Mouse (Mus musculus) ES-E14 (cell line): Measurements from ENCODE around the gene Sdk2. TPM values are rescaled to one million over a fixed set of nuclear protein-coding genes. Genes with fewer than 3 reads are reported as not detected.

Experiments
- DNase-seq: peaks from one replicate; pipeline ENCODE4 v3.0.0-alpha.2; 2013; ENCODE audit warnings: low read depth, low spot score
- H3K27ac ChIP-seq: 2 replicates; pipeline ENCODE4 v1.5.1; 2012; ENCODE audit warnings: low read depth, mild to moderate bottlenecking, low read length, moderate library complexity, mixed read lengths; ENCODE audit not compliant: poor library complexity, insufficient read depth, severe bottlenecking
- H3K36me3 ChIP-seq: 2 replicates; pipeline ENCODE4 v1.6.1; 2012; ENCODE audit warnings: mild to moderate bottlenecking, low read length, moderate library complexity, mixed read lengths; ENCODE audit not compliant: control insufficient read depth, poor library complexity, insufficient read depth, severe bottlenecking
- H3K4me1 ChIP-seq, 2 experiments: fragments of 150-350 bp in 1 of 2; sonication (generic) in 1 of 2; 2 replicates each; pipeline ENCODE4 v1.6.1; 2012; ENCODE audit warnings: low read length in 2 of 2, mild to moderate bottlenecking in 1 of 2, mixed read lengths in 1 of 2; ENCODE audit not compliant: control insufficient read depth in 2 of 2, insufficient read depth in 2 of 2, poor library complexity in 1 of 2
- H3K4me3 ChIP-seq, 2 experiments: fragments of 150-350 bp in 1 of 2; sonication (generic) in 1 of 2; 2 replicates each; pipeline ENCODE4 v1.5.1; 2012; ENCODE audit warnings: low read length in 2 of 2, low read depth in 1 of 2, mild to moderate bottlenecking in 1 of 2, mixed read lengths in 1 of 2; ENCODE audit not compliant: insufficient read depth in 1 of 2, poor library complexity in 1 of 2, severe bottlenecking in 1 of 2
- H3K9ac ChIP-seq: 2 replicates; pipeline ENCODE4 v1.6.1; 2012; ENCODE audit warnings: low read depth, mild to moderate bottlenecking, low read length, mixed read lengths; ENCODE audit not compliant: poor library complexity, insufficient read depth, severe bottlenecking
- H3K9me3 ChIP-seq: fragments of 150-350 bp; sonication (generic); 2 replicates; pipeline ENCODE4 v1.6.1; 2012; ENCODE audit warnings: low read depth, mild to moderate bottlenecking, low read length; ENCODE audit not compliant: control insufficient read depth, insufficient read depth
- CHD2 ChIP-seq: IDR thresholded peaks from 2 replicates; pipeline ENCODE4 v1.6.1; 2014; ENCODE audit warnings: mild to moderate bottlenecking, low read depth, low read length, inconsistent platforms
- HCFC1 ChIP-seq: IDR thresholded peaks from 2 replicates; pipeline ENCODE4 v1.6.1; 2012; ENCODE audit warnings: low read length, inconsistent platforms, borderline replicate concordance; ENCODE audit not compliant: insufficient read depth
- MAFK ChIP-seq: IDR thresholded peaks from 2 replicates; pipeline ENCODE4 v1.6.1; 2014; ENCODE audit warnings: mild to moderate bottlenecking, low read depth, low read length, inconsistent platforms; ENCODE audit not compliant: insufficient read depth
- ZC3H11A ChIP-seq: IDR thresholded peaks from 2 replicates; pipeline ENCODE4 v1.6.1; 2012; ENCODE audit warnings: low read depth, mild to moderate bottlenecking, inconsistent platforms, low read length, borderline replicate concordance
- ZNF384 ChIP-seq: IDR thresholded peaks from 2 replicates; pipeline ENCODE4 v1.6.1; 2012; ENCODE audit warnings: low read depth, low read length, inconsistent platforms
- in situ Hi-C, 2 experiments: fragments of 600-800 bp; cut with MboI; formaldehyde crosslinking; loops; one replicate each; pipeline ENCODE4 v1.15.1; 2025; ENCODE audit warnings: low sequenced_read_pairs in 2 of 2, inconsistent platforms in 1 of 2; ENCODE audit not compliant: unreplicated experiment in 2 of 2
- total RNA-seq: library from RNA; depleted of rRNA; stranded (reverse); fragments of 300-350 nt; gene quantifications from 2 replicates; pipeline ENCODE4 v1.2.3, GENCODE M21; 2012

The Sdk2 gene
- total RNA-seq, 1 experiment, result 2.0 TPM

GRCm38 (mm10) chr11:113990466-113990865 lies 76.4 kb downstream of the Sdk2 start:
- TF ChIP-seq MAFK (no peak), CHD2 (peak; percentile 92), ZNF384 (no peak), ZC3H11A (no peak), HCFC1 (no peak)
- no peaks in the 10 kb centered on the region for H3K36me3 ChIP-seq
- H3K4me1 ChIP-seq, result no peaks in the 10 kb centered on the region
- no peak overlapping the region for H3K9ac ChIP-seq
- peak overlapping the region in 1 of 2 experiments; percentile 60; a peak in 2 of 4 replicates for H3K4me3 ChIP-seq
- in situ Hi-C loops, result no loop called here
- H3K9me3 ChIP-seq, result no peaks in the 10 kb centered on the region
- DNase-seq, result peak; percentile 54
- H3K27ac ChIP-seq, result no peak overlapping the region

GRCm38 (mm10) chr11:113990065-113990464 lies 76.8 kb downstream of the Sdk2 start:
- TF ChIP-seq ZNF384, result no peak
- TF ChIP-seq ZC3H11A, result no peak
- no peak for TF ChIP-seq CHD2
- TF ChIP-seq MAFK, result no peak
- no peak for TF ChIP-seq HCFC1
- in situ Hi-C loops, result no loop called here
- no peaks in the 10 kb centered on the region for H3K9me3 ChIP-seq
- H3K4me3 ChIP-seq, result peak overlapping the region in 1 of 2 experiments; percentile 60; a peak in 1 of 4 replicates
- no peak for DNase-seq
- H3K4me1 ChIP-seq, result no peaks in the 10 kb centered on the region
- H3K36me3 ChIP-seq, result no peaks in the 10 kb centered on the region
- no peak overlapping the region for H3K9ac ChIP-seq
- no peak overlapping the region for H3K27ac ChIP-seq

- in situ Hi-C loops, result no loop called here
- TF ChIP-seq HCFC1, result no peak
- no peak for DNase-seq
- Histone ChIP-seq H3K4me3 (no peak overlapping the region), H3K4me1 (no peaks in the 10 kb centered on the region), H3K27ac (no peak overlapping the region), H3K9ac (no peak overlapping the region), H3K9me3 (no peaks in the 10 kb centered on the region), H3K36me3 (no peaks in the 10 kb centered on the region)
Measured at GRCm38 (mm10) chr11:113985826-113986416, 80.9 kb downstream of the Sdk2 start.

GRCm38 (mm10) chr11:113981732-113982503 lies 84.9 kb downstream of the Sdk2 start:
- Histone ChIP-seq H3K4me3 (no peak overlapping the region), H3K4me1 (no peaks in the 10 kb centered on the region)
- TF ChIP-seq HCFC1 (no peak), MAFK (no peak), CHD2 (no peak), ZNF384 (no peak), ZC3H11A (no peak)

GRCm38 (mm10) chr11:113981088-113981487 lies 85.8 kb downstream of the Sdk2 start:
- no peaks in the 10 kb centered on the region for H3K36me3 ChIP-seq
- H3K4me3 ChIP-seq, result no peak overlapping the region
- in situ Hi-C loops, result no loop called here
- H3K4me1 ChIP-seq, result no peaks in the 10 kb centered on the region
- H3K9me3 ChIP-seq, result no peaks in the 10 kb centered on the region
- no peak for DNase-seq
- TF ChIP-seq ZNF384 (no peak), CHD2 (no peak), ZC3H11A (no peak), MAFK (no peak), HCFC1 (no peak)
- no peak overlapping the region for H3K27ac ChIP-seq
- no peak overlapping the region for H3K9ac ChIP-seq

More at GRCm38 (mm10) chr11:113981732-113982503, 84.9 kb downstream of the Sdk2 start:
- DNase-seq, result peak; percentile 11
- H3K36me3 ChIP-seq, result no peaks in the 10 kb centered on the region
- H3K27ac ChIP-seq, result no peak overlapping the region
- H3K9me3 ChIP-seq, result no peaks in the 10 kb centered on the region
- no peak overlapping the region for H3K9ac ChIP-seq
- in situ Hi-C loops, result no loop called here
